Mouse (Mus musculus) ES-Bruce4 (cell line): ENCODE measurements around the gene Atxn1l. TPM values are rescaled to one million over a fixed set of nuclear protein-coding genes. Genes with fewer than 3 reads are reported as not detected.
A peak's percentile ranks its signal among the peaks of the same experiment; 100 is the strongest.

Experiments
- H3K27ac ChIP-seq: 2 replicates; pipeline ENCODE4 v1.5.1; 2012; ENCODE audit warnings: low read length, inconsistent platforms; ENCODE audit not compliant: insufficient read depth
- H3K27me3 ChIP-seq: 2 replicates; pipeline ENCODE4 v1.6.1; 2012; ENCODE audit warnings: mild to moderate bottlenecking, low read length, inconsistent platforms; ENCODE audit not compliant: control insufficient read depth, poor library complexity, insufficient read depth, severe bottlenecking
- H3K36me3 ChIP-seq: 2 replicates; pipeline ENCODE4 v1.6.1; 2012; ENCODE audit warnings: inconsistent platforms, mild to moderate bottlenecking, low read length, moderate library complexity; ENCODE audit not compliant: control insufficient read depth, poor library complexity, insufficient read depth, severe bottlenecking
- H3K4me1 ChIP-seq: one replicate; pipeline ENCODE4 v1.8.1; 2011; ENCODE audit warnings: low read length; ENCODE audit not compliant: control insufficient read depth, insufficient read depth
- H3K4me3 ChIP-seq: 2 replicates; pipeline ENCODE4 v1.5.1; 2011; ENCODE audit warnings: low read depth, mild to moderate bottlenecking, low read length
- H3K9ac ChIP-seq: 2 replicates; pipeline ENCODE4 v1.6.1; 2012; ENCODE audit warnings: low read depth, mild to moderate bottlenecking, inconsistent platforms; ENCODE audit not compliant: poor library complexity, severe bottlenecking
- H3K9me3 ChIP-seq: replicated peaks from 2 replicates; pipeline ENCODE4 v1.6.1; 2012; ENCODE audit warnings: mild to moderate bottlenecking, low read length, inconsistent platforms; ENCODE audit not compliant: control insufficient read depth, poor library complexity, insufficient read depth, severe bottlenecking
- CTCF ChIP-seq: IDR thresholded peaks from one replicate; pipeline ENCODE4 v1.8.1; 2011; ENCODE audit warnings: low read depth, low read length
- EP300 ChIP-seq: IDR thresholded peaks from 2 replicates; pipeline ENCODE4 v1.6.1; 2011; ENCODE audit warnings: low read depth, low read length; ENCODE audit not compliant: insufficient read depth
- POLR2A ChIP-seq: IDR thresholded peaks from one replicate; pipeline ENCODE4 v1.8.1; 2011; ENCODE audit warnings: low read length; ENCODE audit not compliant: insufficient read depth
- polyA plus RNA-seq: library from polyadenylated mRNA; stranded (reverse); fragments of >200 nt; gene quantifications from 2 replicates; pipeline ENCODE4 v1.2.4, GENCODE M21; 2011; ENCODE audit warnings: low read depth; ENCODE audit not compliant: missing spikeins, insufficient read depth, insufficient read length

The Atxn1l gene
- polyA plus RNA-seq, 1 experiment = 25.4 TPM

GRCm38 (mm10) chr8:109707921-109708320, 29.6 kb downstream of the Atxn1l start:
- TF ChIP-seq POLR2A (no peak), CTCF (no peak), EP300 (no peak)
- peaks cover 10% of the 10 kb centered on the region for H3K36me3 ChIP-seq

DNA sequence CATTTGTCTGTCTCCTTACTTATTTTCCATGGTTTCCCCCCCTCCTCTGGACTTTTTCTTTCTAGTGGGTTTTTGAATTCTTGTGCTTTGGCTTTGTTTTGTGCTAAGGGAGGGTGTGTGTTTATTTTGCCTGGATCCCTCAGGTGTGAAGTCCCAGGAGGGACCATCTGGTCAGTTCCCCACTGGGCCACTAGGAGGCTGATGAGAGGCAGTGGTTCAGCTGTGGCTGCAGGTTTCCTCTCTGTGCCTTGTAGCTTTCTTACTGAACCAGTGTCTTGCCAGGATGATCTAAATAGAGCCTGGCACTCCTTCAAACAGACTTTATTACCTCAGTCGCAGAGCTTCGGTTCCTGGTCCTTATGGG, 30.7 kb downstream of the Atxn1l start:
- H3K4me3 ChIP-seq = no peak overlapping the region

More at GRCm38 (mm10) chr8:109707921-109708320, 29.6 kb downstream of the Atxn1l start:
- Histone ChIP-seq H3K27me3 (0 out of 2 replicates have a peak, but pooled peaks cover 2% of the 10 kb centered on the region), H3K4me1 (no peaks in the 10 kb centered on the region), H3K9me3 (no peaks in the 10 kb centered on the region), H3K4me3 (no peak overlapping the region), H3K27ac (no peak overlapping the region), H3K9ac (no peak overlapping the region)

GRCm38 (mm10) chr8:109706076-109706873, 31.3 kb downstream of the Atxn1l start:
- Histone ChIP-seq H3K9ac (peak overlapping the region; percentile 100), H3K36me3 (peaks cover 2% of the 10 kb centered on the region; the same call in 1 of the 2 replicates), H3K27ac (no peak overlapping the region), H3K27me3 (0 out of 2 replicates have a peak, but pooled peaks cover 2% of the 10 kb centered on the region), H3K9me3 (no peaks in the 10 kb centered on the region), H3K4me3 (peak overlapping the region; percentile 84), H3K4me1 (no peaks in the 10 kb centered on the region)
- TF ChIP-seq POLR2A (no peak), EP300 (no peak)

More for the DNA sequence above, 30.7 kb downstream of the Atxn1l start:
- H3K9ac ChIP-seq = no peak overlapping the region
- H3K4me1 ChIP-seq = no peaks in the 10 kb centered on the region
- TF ChIP-seq CTCF = peak; percentile 70
- TF ChIP-seq EP300 = no peak
- H3K27ac ChIP-seq = no peak overlapping the region
- H3K9me3 ChIP-seq = no peaks in the 10 kb centered on the region
- 0 out of 2 replicates have a peak, but pooled peaks cover 2% of the 10 kb centered on the region for H3K27me3 ChIP-seq
- peaks cover 6% of the 10 kb centered on the region for H3K36me3 ChIP-seq

DNA sequence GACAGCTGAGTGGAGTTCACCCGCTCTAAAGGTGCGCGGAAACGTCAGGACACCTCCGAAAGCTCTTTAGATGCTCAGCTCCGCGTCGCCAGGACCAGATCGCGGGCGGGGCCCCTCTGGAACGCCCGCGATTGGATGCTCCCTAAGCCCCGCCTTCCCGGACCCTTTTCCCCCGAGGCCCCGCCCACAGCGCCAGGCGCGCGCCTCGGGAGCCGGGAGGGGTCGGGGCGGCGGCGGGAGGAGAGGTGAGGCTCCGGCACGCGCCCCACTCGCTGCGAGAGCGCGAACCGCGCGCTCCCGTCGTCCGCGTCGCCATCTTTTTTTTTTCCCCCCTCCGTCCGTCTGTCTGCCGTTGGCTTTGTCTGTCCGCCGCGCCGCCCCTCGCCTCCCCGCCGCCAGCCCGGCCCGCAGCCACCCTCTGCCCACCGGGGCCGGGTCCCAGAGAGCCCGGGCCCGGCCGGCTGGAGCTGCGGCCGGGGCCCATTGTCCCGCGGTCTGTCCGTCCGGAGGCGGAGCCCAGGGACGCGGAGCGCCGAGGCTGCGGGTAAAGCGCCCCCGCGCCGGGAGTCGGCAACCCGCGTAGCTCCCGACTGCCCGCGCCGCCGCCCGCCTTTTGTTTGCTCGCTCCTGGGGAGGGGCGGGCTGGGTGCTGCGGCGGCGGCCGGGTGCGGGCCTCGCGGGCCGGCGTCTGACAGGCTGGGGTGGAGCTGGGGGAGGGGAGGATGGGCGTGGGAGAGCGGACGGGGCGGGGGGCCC, 32.0 kb downstream of the Atxn1l start, which contains the start of gene Zfp821:
TSS of gene Zfp821 (plus strand) at position 227 of the 756 bp plus-strand sequence.
- Histone ChIP-seq H3K9ac (peak within 1 kb of the TSS; percentile 100), H3K27ac (no peak within 1 kb of the TSS), H3K36me3 (peaks cover under 1% of the 10 kb centered on the region; the same call in 1 of the 2 replicates), H3K4me3 (peak within 1 kb of the TSS; percentile 84), H3K4me1 (no peaks in the 10 kb centered on the region), H3K9me3 (no peaks in the 10 kb centered on the region), H3K27me3 (peaks cover 2% of the 10 kb centered on the region; the same call in 1 of the 2 replicates)
- TF ChIP-seq CTCF = no peak
- peak; percentile 23 for TF ChIP-seq POLR2A
- TF ChIP-seq EP300 = no peak

GRCm38 (mm10) chr8:109704565-109705319, 32.8 kb downstream of the Atxn1l start:
- H3K4me1 ChIP-seq = no peaks in the 10 kb centered on the region
- no peak for TF ChIP-seq CTCF
- TF ChIP-seq EP300 = no peak
- no peak for TF ChIP-seq POLR2A
- no peaks in the 10 kb centered on the region; the same call in 1 of the 2 replicates for H3K36me3 ChIP-seq
- no peak overlapping the region for H3K27ac ChIP-seq
- peaks cover 4% of the 10 kb centered on the region; the same call in 1 of the 2 replicates for H3K27me3 ChIP-seq
- peak overlapping the region; percentile 57 for H3K9ac ChIP-seq
- H3K4me3 ChIP-seq = peak overlapping the region; percentile 83
- H3K9me3 ChIP-seq = no peaks in the 10 kb centered on the region
